Mouse (Mus musculus) heart, adult 11 months (tissue): Measurements from ENCODE around the gene Ndrg2.

Source experiments
- DNase-seq: peaks from one replicate; pipeline ENCODE4 v3.0.0; 2022

Gene Ndrg2

GRCm38 (mm10) chr14:51913960-51914762 lies at the start of gene Ndrg2:
TSS of gene Ndrg2 (minus strand) at chr14:51914158.
- peak; percentile 100 for DNase-seq

GRCm38 (mm10) chr14:51960316-51960715 lies 46.4 kb upstream of the Ndrg2 start:
- no peak for DNase-seq

GRCm38 (mm10) chr14:51943336-51943735 lies 29.4 kb upstream of the Ndrg2 start:
- DNase-seq = no peak

GRCm38 (mm10) chr14:51942236-51942635 lies 28.3 kb upstream of the Ndrg2 start:
- DNase-seq = no peak

- DNase-seq = no peak
Measured at GRCm38 (mm10) chr14:51941577-51941976, 27.6 kb upstream of the Ndrg2 start.

- peak; percentile 95 for DNase-seq
Measured at GRCm38 (mm10) chr14:51940944-51941560, 27.1 kb upstream of the Ndrg2 start.

- DNase-seq = no peak
Measured at GRCm38 (mm10) chr14:51939005-51939404, 25.0 kb upstream of the Ndrg2 start.

GRCm38 (mm10) chr14:51932092-51933020 lies 18.4 kb upstream of the Ndrg2 start:
- DNase-seq = peak; percentile 65

GRCm38 (mm10) chr14:51930824-51931223 lies 16.9 kb upstream of the Ndrg2 start:
- DNase-seq = peak; percentile 94

- DNase-seq = no peak
Measured at GRCm38 (mm10) chr14:51929968-51930367, 16.0 kb upstream of the Ndrg2 start.

GRCm38 (mm10) chr14:51929309-51929943 lies 15.5 kb upstream of the Ndrg2 start:
- peak; percentile 99 for DNase-seq

- peak; percentile 79 for DNase-seq
Measured at GRCm38 (mm10) chr14:51926930-51927329, 13.0 kb upstream of the Ndrg2 start.

- DNase-seq = peak; percentile 82
Measured at GRCm38 (mm10) chr14:51923492-51923891, 9.5 kb upstream of the Ndrg2 start.

GRCm38 (mm10) chr14:51922910-51923309 lies 9.0 kb upstream of the Ndrg2 start:
- DNase-seq = peak; percentile 68

- peak; percentile 89 for DNase-seq
Measured at GRCm38 (mm10) chr14:51922571-51922865, 8.6 kb upstream of the Ndrg2 start, which contains the start of gene Rnase13. TSS of gene Rnase13 (minus strand) at chr14:51922773.

GRCm38 (mm10) chr14:51921759-51922570 lies 8.0 kb upstream of the Ndrg2 start:
- peak; percentile 99 for DNase-seq

- no peak for DNase-seq
Measured at GRCm38 (mm10) chr14:51918966-51919365, 5.0 kb upstream of the Ndrg2 start.

- DNase-seq = no peak
Measured at GRCm38 (mm10) chr14:51918125-51918524, 4.2 kb upstream of the Ndrg2 start, which contains the start of gene Tppp2. TSS of gene Tppp2 (plus strand) at chr14:51918425.

- DNase-seq = no peak
Measured at GRCm38 (mm10) chr14:51916539-51916938, 2.6 kb upstream of the Ndrg2 start.

GRCm38 (mm10) chr14:51915030-51915429 lies 1.1 kb upstream of the Ndrg2 start:
- peak; percentile 96 for DNase-seq

- peak; percentile 99 for DNase-seq
Measured at GRCm38 (mm10) chr14:51913062-51913959, 647 bp downstream of the Ndrg2 start.
